Mouse (Mus musculus) kidney, postnatal 4 days (tissue): ENCODE measurements around the gene Ak1.

Experiments
- DNase-seq, 2 experiments: peaks; one replicate each; pipeline ENCODE4 v3.0.0; 2021; ENCODE audit warnings: mixed read lengths in 2 of 2

The Ak1 gene

GRCm38 (mm10) chr2:32658873-32659272 lies 37.3 kb downstream of the Ak1 start:
- DNase-seq = no peak

GRCm38 (mm10) chr2:32661509-32662107 lies 40.0 kb downstream of the Ak1 start:
- DNase-seq = peak; percentile 55 to 71

- DNase-seq = no peak
These were observed 40.7 kb downstream of the Ak1 start for GRCm38 (mm10) chr2:32662291-32662690.

- peak in 1 of 2 experiments; percentile 28 for DNase-seq
These were observed 43.8 kb downstream of the Ak1 start for GRCm38 (mm10) chr2:32665345-32665744.

- DNase-seq = no peak
These were observed 44.3 kb downstream of the Ak1 start for GRCm38 (mm10) chr2:32665853-32666252.

GRCm38 (mm10) chr2:32667775-32668174 lies 46.2 kb downstream of the Ak1 start:
- DNase-seq = peak in 1 of 2 experiments; percentile 41

GRCm38 (mm10) chr2:32668176-32668575 lies 46.6 kb downstream of the Ak1 start:
- DNase-seq = no peak

GRCm38 (mm10) chr2:32669876-32670275 lies 48.3 kb downstream of the Ak1 start:
- DNase-seq = no peak

- DNase-seq = no peak
These were observed 49.6 kb downstream of the Ak1 start for GRCm38 (mm10) chr2:32671147-32671546.

- no peak for DNase-seq
These were observed 50.5 kb downstream of the Ak1 start for GRCm38 (mm10) chr2:32671907-32672595.

- DNase-seq = peak in 1 of 2 experiments; percentile 50
These were observed 51.8 kb downstream of the Ak1 start for GRCm38 (mm10) chr2:32673176-32673917.

- DNase-seq = no peak
These were observed 55.3 kb downstream of the Ak1 start for GRCm38 (mm10) chr2:32676821-32677220.

GRCm38 (mm10) chr2:32677683-32678082 lies 56.1 kb downstream of the Ak1 start:
- no peak for DNase-seq

- peak in 1 of 2 experiments; percentile 52 for DNase-seq
These were observed 58.5 kb downstream of the Ak1 start for GRCm38 (mm10) chr2:32680051-32680451.

- no peak for DNase-seq
These were observed 59.5 kb downstream of the Ak1 start for GRCm38 (mm10) chr2:32680961-32681650.

- peak; percentile 46 to 58 for DNase-seq
These were observed 60.2 kb downstream of the Ak1 start for GRCm38 (mm10) chr2:32681754-32682153.

- DNase-seq = no peak
These were observed 61.3 kb downstream of the Ak1 start for GRCm38 (mm10) chr2:32682721-32683417.

- no peak for DNase-seq
These were observed 62.1 kb downstream of the Ak1 start for GRCm38 (mm10) chr2:32683701-32684100.
